Mouse (Mus musculus) left cerebral cortex, postnatal 4 days (tissue): ENCODE results near the gene Gm45808. TPM values are rescaled to one million over a fixed set of nuclear protein-coding genes. Genes with fewer than 3 reads are reported as not detected.
"Not testable (repeated sequence)": the region's sequence is repeated elsewhere in the genome, so short reads cannot be mapped to it uniquely, and the experiment has no call there.

ENCODE experiments used
- DNase-seq: peaks from one replicate; pipeline ENCODE4 v3.0.0-alpha.2; 2022
- intact Hi-C: fragments of 180-260 bp; cut with DNase I; formaldehyde crosslinking; loops from one replicate; pipeline ENCODE4 v1.15.1; 2025
- total RNA-seq, 2 experiments: library from RNA; stranded (reverse); gene quantifications; 2 replicates each; pipeline ENCODE4 v1.2.3; 2021

The Gm45808 gene
- total RNA-seq, result not detected

DNA sequence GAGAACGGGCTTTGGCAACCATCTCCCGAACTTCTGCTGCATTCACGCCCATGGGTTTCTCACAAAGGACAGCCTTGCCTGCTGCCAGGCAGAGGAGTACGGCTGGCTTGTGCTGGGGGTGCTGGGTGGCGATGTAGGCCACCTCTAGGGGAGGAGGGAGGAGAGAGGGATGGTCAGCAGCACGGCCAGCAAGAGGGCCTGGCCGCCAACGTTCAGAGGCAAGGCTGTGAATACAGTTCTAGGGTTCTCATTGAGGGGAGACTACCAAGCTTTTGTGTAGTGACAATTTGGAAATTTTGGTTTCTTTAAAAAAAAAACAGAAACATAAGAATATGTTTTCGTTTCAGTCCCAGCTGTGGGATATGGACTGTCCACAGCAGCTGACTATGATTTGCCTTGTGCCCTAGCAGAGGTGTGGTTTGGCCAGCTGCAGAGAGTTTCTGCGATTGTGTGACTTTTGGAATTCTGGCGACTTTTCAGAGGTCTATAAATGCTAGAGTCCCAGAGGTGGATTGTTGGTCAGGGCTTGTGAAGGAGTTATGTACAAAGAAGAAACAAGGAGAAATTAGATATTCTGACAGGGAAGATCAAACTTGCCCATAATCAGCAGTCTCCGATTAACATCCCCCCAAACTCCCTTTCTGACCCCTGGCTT lies at the start of gene Gm45808:
Gm45808 (minus strand) TSS at position 51 of the 655 bp plus-strand sequence.
- intact Hi-C loops, result no loop called here
- DNase-seq, result no peak

DNA sequence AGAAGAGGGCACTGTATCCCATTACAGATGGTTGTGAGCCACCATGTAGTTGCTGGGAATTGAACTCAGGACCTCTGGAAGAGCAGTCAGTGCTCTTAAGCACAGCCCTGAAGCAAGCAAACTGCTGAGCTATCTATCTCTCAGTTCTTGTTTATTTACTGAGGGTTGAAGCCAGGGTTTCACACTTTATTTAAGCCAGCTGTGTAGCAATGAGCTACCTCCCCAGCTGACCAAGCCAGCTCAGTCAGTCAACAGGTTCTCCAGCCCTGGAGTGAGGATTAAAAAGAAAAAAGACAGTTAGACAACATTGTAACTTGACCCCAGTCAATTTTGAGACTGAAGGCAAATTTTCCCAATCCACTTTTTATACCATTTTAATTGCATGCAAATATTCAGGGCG lies 49.1 kb upstream of the Gm45808 start:
- DNase-seq, result no peak
- intact Hi-C loops, result no loop called here

DNA sequence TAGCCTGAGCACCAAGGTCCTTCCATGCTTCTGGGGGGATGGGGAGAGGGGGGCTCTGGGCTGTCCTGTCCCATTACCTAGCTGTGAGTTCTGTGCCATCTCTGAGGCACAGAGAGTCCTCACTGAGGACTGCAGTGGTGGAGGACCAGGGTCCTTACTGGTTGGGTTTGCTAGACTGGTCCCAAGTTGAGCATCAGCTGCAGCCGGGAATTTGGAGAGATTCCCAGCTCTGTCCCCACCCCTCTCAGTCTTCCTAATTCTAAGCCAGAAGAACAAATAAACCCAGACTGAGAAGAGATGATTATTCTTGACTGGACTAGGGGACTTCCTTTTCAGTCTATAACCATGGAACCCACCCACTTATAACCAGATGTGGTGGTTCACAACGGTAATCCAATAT lies 44.0 kb upstream of the Gm45808 start:
- no peak for DNase-seq
- intact Hi-C loops, result no loop called here

DNA sequence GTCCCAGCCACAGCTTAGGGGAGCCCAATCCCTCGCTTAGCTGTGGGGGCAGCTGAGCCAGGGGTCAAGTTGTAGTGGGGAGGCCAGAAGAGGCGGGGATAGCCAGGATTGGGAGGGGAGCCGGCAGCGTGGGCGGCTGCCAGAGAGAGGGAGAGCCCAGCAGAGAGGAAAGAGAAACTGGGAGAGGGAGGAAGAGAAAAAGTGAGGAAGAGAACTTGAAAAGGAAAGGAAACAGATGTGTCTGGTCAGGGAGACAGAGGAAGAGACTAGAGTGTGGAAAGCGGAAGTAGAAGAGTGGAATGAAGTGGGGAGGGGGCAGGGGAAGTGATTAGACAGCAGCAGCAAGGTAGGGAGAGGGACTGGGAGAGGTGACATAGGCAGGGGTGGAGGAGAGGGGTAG lies 42.9 kb upstream of the Gm45808 start:
- DNase-seq, result no peak
- intact Hi-C loops, result no loop called here

DNA sequence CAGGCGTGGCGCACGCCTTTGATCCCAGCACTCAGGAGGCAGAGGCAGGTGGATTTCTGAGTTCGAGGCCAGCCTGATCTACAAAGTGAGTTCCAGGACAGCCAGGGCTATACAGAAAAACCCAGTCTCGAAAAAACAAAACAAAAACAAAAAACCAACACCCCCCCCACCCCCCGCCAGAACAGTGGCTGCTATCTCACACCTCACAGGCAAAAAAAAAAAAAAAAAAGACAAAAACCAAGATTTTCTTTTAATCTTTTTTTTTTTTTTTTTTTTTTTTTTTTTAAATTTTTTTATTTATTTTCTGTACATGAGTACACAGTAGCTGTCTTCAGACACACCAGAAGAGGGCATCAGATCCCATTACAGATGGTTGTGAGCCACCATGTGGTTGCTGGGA lies 40.6 kb upstream of the Gm45808 start:
- DNase-seq, intact Hi-C loops: not testable (repeated sequence)

DNA sequence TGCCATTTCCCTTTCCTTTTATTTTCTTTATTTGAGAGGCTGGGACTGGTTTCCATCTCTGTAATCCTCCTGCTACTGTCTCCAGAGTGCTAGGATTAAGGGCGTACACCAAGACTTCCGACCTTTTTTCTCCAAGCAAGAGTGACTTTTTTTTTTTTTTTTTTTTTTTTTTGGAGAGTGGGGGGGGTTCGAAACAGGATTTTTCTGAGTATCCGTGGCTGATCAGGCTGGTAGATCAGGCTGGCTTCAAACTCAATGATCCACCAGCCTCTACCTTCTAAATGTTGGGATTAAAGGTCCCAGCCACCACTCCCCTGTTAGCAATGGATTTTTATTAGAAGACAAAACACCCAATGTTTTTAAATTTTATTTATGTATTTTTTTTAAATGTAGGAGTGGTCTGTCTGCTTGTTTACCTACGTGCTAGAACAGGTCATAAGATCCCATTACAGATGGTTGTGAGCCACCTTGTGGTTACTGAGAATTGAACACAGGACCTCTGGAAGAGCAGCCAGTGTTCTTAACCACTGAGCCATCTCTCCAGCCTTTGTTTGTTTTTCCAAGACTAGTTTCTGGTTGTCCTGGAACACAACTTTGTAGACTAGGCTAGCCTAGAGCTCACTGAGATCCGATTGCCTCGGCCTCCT lies 40.0 kb upstream of the Gm45808 start:
- DNase-seq, result no peak
- intact Hi-C loops, result no loop called here

DNA sequence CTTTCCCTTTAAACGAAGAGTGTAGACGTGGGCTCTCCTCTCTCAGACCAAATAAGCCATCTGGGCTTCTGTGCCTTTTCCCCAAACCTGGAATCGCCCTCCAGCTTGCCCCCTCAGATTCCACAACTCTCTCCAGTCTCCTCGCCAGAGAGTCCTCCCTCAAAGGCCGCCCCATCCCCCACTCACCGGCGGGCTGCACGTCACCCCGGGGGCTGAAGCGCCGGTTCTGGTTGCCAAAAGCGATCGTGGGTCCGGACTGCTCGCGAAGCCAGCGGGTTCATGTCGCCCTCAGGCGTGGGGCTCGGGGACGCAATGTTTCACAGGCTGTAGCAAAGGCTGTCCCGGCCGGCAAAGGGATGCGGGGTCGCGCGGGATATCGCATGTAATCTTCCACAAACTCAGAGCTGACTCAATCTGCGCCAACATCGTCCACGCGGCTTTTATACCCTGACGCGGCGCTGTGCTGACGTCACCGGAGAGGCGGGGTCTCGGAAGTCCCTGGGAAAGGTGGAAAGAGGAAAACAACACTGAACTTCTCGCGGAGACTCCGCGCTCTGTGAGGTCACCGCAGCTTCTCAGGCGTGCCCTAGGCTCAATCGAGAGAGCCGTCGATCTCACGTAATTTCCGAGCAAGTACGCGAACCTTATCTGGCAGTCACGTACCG lies 39.3 kb upstream of the Gm45808 start, which contains the start of the genes Ppp1r15a and Plekha4:
Ppp1r15a (minus strand) TSS at position 460 of the 665 bp plus-strand sequence.
Plekha4 (plus strand) TSS at position 522 of the 665 bp plus-strand sequence.
- DNase-seq, result peak; percentile 92
- intact Hi-C loops, result no loop called here

DNA sequence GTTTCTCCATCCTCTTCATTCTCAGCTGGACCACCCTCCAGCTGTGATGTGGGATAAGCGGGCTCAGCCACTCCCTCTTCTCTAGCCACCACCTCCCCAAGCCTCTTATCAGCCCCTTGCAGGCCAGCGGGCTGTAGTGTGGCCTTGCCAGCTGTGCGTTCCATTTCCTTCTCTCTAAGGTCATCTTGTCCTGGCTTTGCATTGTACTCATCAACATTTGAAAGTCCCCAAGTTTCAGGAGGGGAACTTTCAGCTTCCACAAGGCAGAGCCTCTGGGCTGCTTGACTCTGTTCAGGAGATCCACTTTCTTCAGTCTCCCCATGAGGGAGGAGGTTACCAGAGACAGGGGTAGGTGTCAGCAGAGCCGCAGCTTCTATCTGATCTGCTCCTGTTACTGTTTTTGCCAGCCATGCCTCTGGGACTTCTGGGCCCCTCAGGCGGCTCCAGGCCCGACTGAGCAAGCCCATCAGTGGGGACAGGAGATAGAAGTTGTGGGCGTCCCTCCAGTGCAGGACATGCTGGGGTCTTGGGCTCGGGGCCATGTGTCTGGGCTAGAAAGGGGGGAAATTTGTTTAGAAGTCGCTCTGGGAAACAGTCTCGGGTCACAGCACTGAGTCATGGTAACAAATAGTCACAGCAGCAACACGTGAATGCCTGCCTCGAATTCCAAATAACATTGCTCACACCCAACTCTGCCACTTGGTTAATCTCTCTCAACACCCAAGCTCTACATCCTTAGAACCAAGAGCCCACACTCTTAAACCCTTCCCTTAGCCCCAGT lies 38.4 kb upstream of the Gm45808 start:
- DNase-seq, result peak; percentile 40
- intact Hi-C loops, result no loop called here

DNA sequence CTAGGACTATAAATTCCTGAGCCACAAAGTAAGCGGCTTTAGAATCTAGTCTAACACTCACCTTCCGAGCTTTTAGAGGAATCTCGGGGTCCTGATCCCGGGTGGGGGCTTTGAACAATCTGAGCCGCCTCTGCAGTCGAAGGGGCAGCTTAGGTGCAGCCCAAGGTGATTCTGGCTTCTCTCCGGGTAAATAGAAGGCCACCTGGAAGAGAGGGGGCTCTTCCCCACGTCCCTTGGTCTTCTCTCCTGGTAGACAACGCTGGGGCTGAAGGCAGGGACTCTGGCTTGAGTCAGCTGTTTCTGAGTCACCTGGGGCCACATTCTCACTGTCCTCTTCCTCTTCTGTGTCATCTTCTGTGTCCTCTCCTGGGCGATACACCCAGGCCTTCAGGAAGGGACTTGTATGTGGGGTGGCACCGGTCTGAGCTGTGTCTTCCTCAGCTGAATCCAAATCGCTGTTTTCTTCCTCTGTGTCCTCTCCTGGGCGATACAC lies 37.1 kb upstream of the Gm45808 start:
- no peak for DNase-seq
- intact Hi-C loops, result no loop called here

DNA sequence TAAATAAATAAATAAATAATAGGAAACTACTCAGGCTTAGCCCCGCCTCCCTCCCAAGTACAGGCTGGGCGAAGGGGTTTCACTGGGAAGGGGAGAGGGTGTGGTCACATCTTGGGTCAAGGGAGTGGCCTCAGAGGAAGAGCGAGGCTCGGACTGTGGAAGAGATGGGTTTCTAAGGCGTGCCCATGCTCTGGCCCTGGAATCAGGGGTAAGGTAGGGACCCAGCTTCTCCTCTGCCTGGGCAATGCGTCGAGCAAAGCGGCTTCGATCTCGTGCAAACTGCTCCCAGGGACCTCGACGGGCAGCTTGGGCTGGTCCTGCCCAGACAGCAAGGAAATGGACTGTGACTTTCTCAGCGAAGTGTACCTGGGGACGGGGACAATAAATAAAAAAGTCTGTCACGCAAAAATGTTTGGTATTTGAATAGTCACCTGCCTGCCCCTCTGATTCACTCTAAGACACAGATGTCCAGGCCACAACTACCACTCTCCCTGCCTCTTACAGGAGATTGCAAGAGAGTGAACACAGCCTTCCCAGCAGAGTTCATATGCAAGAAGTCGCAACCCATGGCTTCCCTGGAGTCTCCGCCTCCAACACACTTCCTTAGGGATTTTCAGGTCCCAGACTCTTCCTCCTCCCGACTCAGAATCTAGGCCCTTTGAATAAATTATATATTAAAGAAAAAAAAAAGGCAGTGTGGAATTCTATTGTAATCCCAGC lies 36.5 kb upstream of the Gm45808 start:
- intact Hi-C loops, result no loop called here
- no peak for DNase-seq

DNA sequence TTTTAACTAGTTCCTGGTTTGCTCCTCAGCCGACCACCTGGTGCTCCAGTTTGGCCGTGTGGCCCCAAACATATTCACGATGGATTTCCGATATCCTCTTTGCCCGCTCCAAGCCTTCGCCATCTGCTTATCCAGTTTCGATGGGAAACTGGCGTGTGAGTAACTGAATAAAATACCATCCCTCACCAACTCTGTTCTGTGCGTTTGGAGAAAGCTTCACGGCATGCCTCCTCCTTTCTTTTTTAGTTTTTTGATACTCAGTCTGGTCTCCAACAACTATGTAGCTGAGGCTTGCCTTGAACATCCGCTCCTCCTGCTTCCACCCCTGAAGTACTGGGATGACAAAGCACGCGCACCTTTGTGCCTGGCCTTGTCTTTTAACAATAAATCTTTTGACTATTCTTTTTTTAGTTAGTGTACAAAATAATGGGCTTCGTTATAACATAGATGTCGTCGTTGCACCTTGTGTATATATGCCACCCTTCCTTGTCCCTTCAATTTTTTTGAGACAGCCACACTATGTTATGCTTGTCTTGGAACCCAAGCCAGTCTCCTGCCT lies 35.7 kb upstream of the Gm45808 start:
- intact Hi-C loops, result no loop called here
- DNase-seq, result no peak

DNA sequence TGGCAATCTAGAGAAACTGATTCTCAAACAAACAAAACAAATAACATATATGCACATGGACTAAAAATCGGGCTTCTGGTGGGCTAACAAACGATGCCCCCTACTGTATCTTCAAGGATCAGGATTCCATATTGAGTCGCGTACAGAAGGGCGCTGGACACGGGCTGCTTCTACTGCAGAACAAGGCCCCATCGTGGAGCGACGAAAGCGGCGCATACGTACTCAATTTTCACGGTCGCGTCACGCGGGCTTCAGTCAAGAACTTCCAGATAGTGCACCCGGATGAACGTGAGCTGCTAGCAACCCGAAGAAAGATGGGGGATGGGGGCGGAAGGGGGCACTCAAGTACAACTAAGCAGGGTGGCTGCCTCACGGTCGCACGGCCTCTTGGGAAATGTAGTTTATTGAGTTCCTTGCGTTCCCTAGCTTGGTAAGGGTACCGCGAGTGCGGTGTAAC lies 35.1 kb upstream of the Gm45808 start:
- intact Hi-C loops, result no loop called here
- DNase-seq, result peak; percentile 90

DNA sequence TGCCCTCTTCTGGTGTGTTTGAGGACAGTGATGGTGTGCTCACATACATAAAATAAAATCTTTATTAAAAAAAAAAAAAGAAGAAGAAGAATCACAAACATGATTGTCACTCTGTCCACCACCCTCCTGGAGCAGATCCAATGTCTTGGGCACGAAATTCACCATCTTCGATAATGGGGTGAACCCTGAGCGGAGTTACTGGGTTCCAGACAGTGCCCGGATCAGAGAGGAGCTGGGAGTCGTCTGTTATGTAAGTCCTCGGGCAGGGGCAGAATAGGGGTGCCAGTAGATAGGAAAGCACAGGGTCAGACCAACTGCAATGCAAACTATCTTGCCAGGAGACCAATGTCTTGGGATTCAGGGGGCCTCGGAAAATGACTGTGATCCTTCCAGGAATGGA lies 34.0 kb upstream of the Gm45808 start:
- intact Hi-C loops, result no loop called here

DNA sequence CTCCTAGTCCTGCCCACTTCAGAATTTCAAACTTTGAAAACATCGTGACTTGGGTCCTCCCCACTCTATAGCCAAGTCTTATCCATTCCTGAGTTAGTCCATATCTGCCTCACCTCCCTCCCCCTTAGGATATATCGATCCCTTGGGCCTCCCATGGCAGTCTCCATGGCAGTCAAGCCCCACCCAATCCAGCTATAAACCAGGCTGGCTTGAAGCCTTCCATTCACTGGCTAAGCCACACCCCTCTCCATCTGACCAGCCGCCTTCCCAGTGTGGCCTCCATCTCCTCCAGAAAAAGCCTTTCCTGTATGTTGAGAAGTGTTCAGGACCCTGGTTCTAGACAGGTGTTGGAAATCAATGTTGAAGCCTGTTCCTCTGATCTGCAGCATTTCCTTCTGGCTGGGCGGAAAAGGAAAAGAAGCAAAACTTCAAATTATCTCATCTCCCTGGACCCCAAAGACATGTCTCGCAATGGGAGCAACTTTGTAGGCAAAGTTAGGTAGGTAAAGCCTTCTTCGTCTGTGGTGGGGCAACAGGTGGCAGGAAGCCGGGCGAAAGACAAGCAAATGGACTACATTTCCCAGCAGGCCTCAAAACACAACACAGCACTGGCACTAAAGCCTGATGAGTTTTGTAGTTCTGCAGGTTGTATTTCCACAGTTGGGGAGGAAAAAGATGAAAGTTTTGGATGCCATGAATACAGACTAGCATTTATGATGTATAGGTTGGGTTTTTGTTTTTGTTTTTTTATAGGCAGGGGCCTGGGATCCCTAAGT lies 32.9 kb upstream of the Gm45808 start:
- no peak for DNase-seq
- intact Hi-C loops, result no loop called here

More for the DNA sequence above, 34.0 kb upstream of the Gm45808 start:
- no peak for DNase-seq

DNA sequence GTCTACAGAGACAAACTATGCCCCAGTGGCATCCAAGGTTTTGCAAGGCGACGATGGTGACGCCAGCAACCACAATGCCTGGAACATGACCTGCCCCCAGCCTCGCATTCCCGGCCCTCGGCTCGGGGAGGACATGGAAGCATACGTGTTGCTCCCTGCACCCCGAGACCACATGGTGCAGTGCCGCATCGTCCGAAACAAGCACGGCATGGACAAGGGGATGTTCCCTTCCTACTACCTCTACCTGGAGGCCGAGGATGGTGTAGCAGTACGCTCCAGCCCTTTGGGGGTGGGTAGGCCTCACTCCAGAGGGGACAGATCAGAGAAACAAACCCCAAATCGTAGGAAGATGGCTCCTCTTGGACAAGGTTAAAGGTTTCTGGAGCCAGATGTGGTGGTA lies 32.0 kb upstream of the Gm45808 start:
- intact Hi-C loops, result no loop called here
- no peak for DNase-seq

DNA sequence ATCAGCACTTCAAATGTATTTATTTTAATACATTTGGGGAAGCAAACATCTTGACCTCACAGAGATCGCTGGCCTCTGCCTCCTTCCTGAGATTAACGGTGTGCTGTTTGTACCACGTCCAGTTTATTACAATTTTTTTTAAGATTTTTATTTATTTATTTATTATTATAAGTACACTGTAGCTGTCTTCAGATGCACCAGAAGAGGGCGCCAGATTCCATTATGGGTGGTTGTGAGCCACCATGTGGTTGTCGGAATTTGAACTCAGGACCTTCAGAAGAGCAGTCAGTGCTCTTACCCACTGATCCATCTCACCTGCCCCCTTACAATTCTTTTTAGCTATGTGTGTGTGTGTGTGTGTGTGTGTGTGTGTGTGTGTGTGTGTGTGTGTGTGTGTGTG lies 30.2 kb upstream of the Gm45808 start:
- intact Hi-C loops, DNase-seq: not testable (repeated sequence)

DNA sequence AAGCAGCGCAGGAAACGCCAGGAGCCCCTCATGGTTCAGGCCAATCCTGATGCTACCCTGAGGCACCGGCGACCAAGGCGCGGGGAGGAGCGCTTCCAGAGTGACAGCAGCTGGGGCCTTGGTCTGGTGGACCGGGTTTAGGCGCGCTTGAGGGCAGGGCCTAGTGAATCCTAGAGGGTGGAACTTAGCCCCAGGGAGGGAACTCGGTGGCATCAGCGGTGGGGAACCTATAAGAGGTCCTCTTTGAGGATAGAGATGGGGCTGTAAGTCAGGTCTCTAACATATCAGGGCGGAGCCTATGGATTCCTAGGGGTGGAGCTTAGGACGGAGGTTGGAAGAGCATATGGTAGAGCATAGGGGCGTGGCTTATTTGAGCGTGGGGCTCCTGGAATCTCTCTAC lies 28.8 kb upstream of the Gm45808 start:
- intact Hi-C loops, result no loop called here
- DNase-seq, result no peak

DNA sequence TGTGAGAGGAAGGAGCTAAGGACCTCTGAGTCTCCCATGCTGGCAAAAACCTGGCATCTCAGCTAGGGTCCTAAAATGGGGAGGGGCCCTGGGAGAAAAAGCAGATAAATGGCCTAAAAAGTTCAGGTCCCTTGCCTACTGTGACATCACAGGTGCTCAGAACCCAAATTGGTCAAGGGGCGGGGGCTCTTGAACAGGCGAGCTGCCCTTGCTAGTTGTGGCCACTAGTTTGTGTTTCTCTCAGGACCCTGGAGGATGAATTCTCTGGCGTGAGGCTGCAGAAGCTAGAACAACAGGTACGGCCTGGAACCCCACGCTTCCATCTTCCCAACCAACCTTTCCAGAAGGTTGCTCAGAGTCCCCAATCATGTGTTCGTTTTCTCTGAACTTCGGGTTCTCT lies 27.8 kb upstream of the Gm45808 start:
- no peak for DNase-seq
- intact Hi-C loops, result no loop called here
